Mouse (Mus musculus): ENCODE measurements around the gene Gm17349. TPM values are rescaled to one million over a fixed set of nuclear protein-coding genes. Genes with fewer than 3 reads are reported as not detected.

Gm17349 gene
- polyA plus RNA-seq, 1 experiment from 2014 or later, result not detected

- Histone ChIP-seq H3K9ac (no peak overlapping the region), H3K27ac (no peak overlapping the region), H3K36me3 (no peaks in the 10 kb centered on the region), H3K4me3 (no peak overlapping the region), H3K4me2 (no peak overlapping the region), H3K27me3 (peaks cover 20% of the 10 kb centered on the region), H3K9me3 (replicated peaks) (no peaks in the 10 kb centered on the region), H3K4me1 (replicated peaks) (peaks cover 35% of the 10 kb centered on the region)
- WGBS, result 31% methylated on average over 20 of the region's 20 CpGs
- ATAC-seq (replicated peaks; ENCODE audit: insufficient number of reproducible peaks, insufficient read depth, low FRiP score, low read depth), result no peak
These were observed 6.7 kb downstream of the Gm17349 start for GRCm38 (mm10) chr15:99698533-99699085.

DNA sequence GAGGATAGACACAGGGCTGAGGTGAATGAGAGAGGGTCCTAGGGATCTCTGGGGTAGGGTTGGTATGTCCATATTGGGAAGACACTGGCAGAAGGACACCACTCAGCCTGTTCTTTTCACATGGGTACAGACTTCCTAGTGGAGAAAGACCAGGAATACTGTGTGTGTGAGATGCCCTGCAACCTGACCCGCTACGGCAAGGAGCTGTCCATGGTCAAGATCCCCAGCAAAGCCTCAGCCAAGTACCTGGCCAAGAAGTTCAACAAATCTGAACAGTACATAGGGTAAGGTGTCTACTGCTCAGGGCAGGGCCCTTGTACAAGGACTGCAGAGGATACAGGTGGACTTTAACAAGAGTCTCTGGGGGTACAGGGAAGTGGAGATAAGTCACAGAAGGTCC, 8.0 kb downstream of the Gm17349 start:
- Histone ChIP-seq H3K27me3 (peaks cover 24% of the 10 kb centered on the region), H3K36me3 (no peaks in the 10 kb centered on the region), H3K27ac (no peak overlapping the region), H3K9me3 (replicated peaks) (no peaks in the 10 kb centered on the region), H3K9ac (no peak overlapping the region), H3K4me2 (no peak overlapping the region), H3K4me1 (replicated peaks) (peaks cover 24% of the 10 kb centered on the region), H3K4me3 (no peak overlapping the region)
- no peak for ATAC-seq (replicated peaks; ENCODE audit: insufficient number of reproducible peaks, insufficient read depth, low FRiP score, low read depth)
- WGBS, result 18% methylated on average over 2 of the region's 2 CpGs

DNA sequence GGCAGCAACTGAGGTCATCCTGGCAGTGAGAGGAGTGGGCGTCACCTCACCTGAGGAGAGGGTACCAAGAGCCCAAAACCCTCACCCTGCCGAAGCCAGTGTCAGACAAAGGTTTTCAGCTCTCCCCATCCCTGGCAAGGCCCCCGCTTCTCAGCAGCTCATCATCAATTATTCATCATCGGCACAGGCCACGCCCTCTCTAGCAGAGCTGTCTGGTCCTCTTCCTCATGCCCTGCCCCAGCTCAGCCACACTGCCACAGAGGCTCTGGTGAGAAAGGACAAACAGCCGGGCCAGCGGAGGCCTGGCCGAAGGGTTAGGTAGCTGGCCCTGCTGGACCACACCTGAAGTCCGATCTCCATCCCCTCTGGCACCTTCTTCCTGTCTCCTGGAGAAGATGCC, 13.3 kb downstream of the Gm17349 start:
- Histone ChIP-seq H3K4me3 (no peak overlapping the region), H3K36me3 (no peaks in the 10 kb centered on the region), H3K27ac (no peak overlapping the region), H3K4me2 (no peak overlapping the region), H3K9me3 (replicated peaks) (no peaks in the 10 kb centered on the region), H3K27me3 (peaks cover 24% of the 10 kb centered on the region), H3K4me1 (replicated peaks) (peaks cover 8% of the 10 kb centered on the region; the same call in 1 of the 2 replicates), H3K9ac (no peak overlapping the region)
- ATAC-seq (replicated peaks; ENCODE audit: insufficient number of reproducible peaks, insufficient read depth, low FRiP score, low read depth), result no peak
- WGBS, result 55% methylated on average over 9 of the region's 9 CpGs

- Histone ChIP-seq H3K4me2 (no peak overlapping the region), H3K9me3 (replicated peaks) (no peaks in the 10 kb centered on the region), H3K9ac (no peak overlapping the region), H3K4me1 (replicated peaks) (peaks cover 8% of the 10 kb centered on the region; the same call in 1 of the 2 replicates), H3K27me3 (peaks cover 21% of the 10 kb centered on the region), H3K36me3 (no peaks in the 10 kb centered on the region), H3K4me3 (no peak overlapping the region), H3K27ac (no peak overlapping the region)
- ATAC-seq (replicated peaks; ENCODE audit: insufficient number of reproducible peaks, insufficient read depth, low FRiP score, low read depth), result no peak
- 27% methylated on average over 4 of the region's 4 CpGs for WGBS
These were observed 14.4 kb downstream of the Gm17349 start for GRCm38 (mm10) chr15:99690924-99691323.

- 0 out of 2 replicates have a peak, but pooled peaks have one; percentile 22 for ATAC-seq (replicated peaks; ENCODE audit: insufficient number of reproducible peaks, insufficient read depth, low FRiP score, low read depth)
- no peaks in the 10 kb centered on the region for H3K9me3 ChIP-seq (replicated peaks)
- no peak overlapping the region for H3K4me2 ChIP-seq
- H3K4me1 ChIP-seq (replicated peaks), result 0 out of 2 replicates have a peak, but pooled peaks cover 3% of the 10 kb centered on the region
- H3K27ac ChIP-seq, result no peak overlapping the region
- no peak overlapping the region for H3K9ac ChIP-seq
- peaks cover 26% of the 10 kb centered on the region for H3K27me3 ChIP-seq
- WGBS, result 8% methylated on average over 4 of the region's 4 CpGs
- H3K36me3 ChIP-seq, result no peaks in the 10 kb centered on the region
- no peak overlapping the region for H3K4me3 ChIP-seq
These were observed 16.6 kb downstream of the Gm17349 start for GRCm38 (mm10) chr15:99688712-99689111.

DNA sequence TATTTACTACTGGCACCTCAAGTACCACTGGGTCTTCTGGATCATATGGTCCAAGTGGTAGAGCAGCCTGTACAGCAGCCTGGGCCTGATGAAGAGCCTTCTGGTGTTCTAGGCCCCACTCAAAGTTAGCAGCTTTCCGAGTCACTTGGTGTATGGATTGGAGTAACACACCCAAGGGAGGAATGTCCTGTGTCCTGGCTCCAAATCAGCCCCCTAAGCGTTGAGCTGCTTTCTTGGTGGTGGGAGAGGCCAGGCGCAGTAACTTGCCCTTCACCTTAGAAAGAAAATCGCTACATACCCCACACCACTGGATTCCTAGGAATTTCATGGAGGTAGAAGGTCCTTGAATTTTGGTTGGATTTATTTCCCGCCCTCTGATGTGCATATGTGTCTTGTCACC, 21.1 kb downstream of the Gm17349 start:
- 92% methylated on average over 5 of the region's 5 CpGs for WGBS
- Histone ChIP-seq H3K4me1 (replicated peaks) (no peaks in the 10 kb centered on the region), H3K27ac (no peak overlapping the region), H3K36me3 (no peaks in the 10 kb centered on the region), H3K4me3 (no peak overlapping the region), H3K27me3 (peaks cover 14% of the 10 kb centered on the region), H3K4me2 (no peak overlapping the region), H3K9me3 (replicated peaks) (no peaks in the 10 kb centered on the region), H3K9ac (no peak overlapping the region)
- no peak for ATAC-seq (replicated peaks; ENCODE audit: insufficient number of reproducible peaks, insufficient read depth, low FRiP score, low read depth)

GRCm38 (mm10) chr15:99682880-99683279, 22.4 kb downstream of the Gm17349 start:
- no peak for ATAC-seq (replicated peaks; ENCODE audit: insufficient number of reproducible peaks, insufficient read depth, low FRiP score, low read depth)
- 0 out of 2 replicates have a peak, but pooled peaks cover 3% of the 10 kb centered on the region for H3K4me1 ChIP-seq (replicated peaks)
- peaks cover 22% of the 10 kb centered on the region for H3K27me3 ChIP-seq
- H3K9ac ChIP-seq, result no peak overlapping the region
- H3K4me2 ChIP-seq, result no peak overlapping the region
- H3K4me3 ChIP-seq, result no peak overlapping the region
- H3K36me3 ChIP-seq, result no peaks in the 10 kb centered on the region
- WGBS, result 91% methylated on average over 7 of the region's 7 CpGs
- H3K27ac ChIP-seq, result no peak overlapping the region
- H3K9me3 ChIP-seq (replicated peaks), result no peaks in the 10 kb centered on the region

DNA sequence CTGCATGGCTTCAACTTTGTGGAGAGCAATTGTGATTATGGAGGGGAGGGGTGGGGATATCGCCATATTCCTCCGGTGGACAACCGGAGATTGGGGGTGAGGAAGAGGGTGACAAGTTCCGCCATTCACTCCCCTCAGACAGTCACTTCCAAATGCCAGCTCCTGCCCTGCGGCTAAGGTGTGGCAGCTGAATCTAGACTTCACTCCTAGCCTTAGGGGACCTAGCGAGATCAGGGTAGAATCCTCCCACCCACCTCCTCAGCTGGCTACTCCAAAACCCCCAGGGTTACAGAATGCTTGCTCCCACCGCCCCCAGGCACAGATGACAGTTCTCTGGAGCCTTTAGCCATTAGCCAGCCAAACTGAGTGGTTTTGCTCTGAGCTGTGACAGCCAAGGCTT, 26.3 kb downstream of the Gm17349 start:
- WGBS, result 62% methylated on average over 7 of the region's 7 CpGs

GRCm38 (mm10) chr15:99678063-99678800, 27.1 kb downstream of the Gm17349 start:
- Histone ChIP-seq H3K27ac (no peak overlapping the region), H3K9me3 (replicated peaks) (no peaks in the 10 kb centered on the region), H3K4me3 (no peak overlapping the region), H3K27me3 (peaks cover 42% of the 10 kb centered on the region), H3K9ac (no peak overlapping the region), H3K4me2 (no peak overlapping the region), H3K36me3 (no peaks in the 10 kb centered on the region), H3K4me1 (replicated peaks) (0 out of 2 replicates have a peak, but pooled peaks cover 3% of the 10 kb centered on the region)
- no peak for ATAC-seq (replicated peaks; ENCODE audit: insufficient number of reproducible peaks, insufficient read depth, low FRiP score, low read depth)
- 19% methylated on average over 13 of the region's 13 CpGs for WGBS

More for the DNA sequence above, 26.3 kb downstream of the Gm17349 start:
- peaks cover 34% of the 10 kb centered on the region for H3K27me3 ChIP-seq
- 0 out of 2 replicates have a peak, but pooled peaks cover 3% of the 10 kb centered on the region for H3K4me1 ChIP-seq (replicated peaks)
- H3K9me3 ChIP-seq (replicated peaks), result no peaks in the 10 kb centered on the region
- no peak overlapping the region for H3K4me2 ChIP-seq
- no peak overlapping the region for H3K27ac ChIP-seq
- no peak for ATAC-seq (replicated peaks; ENCODE audit: insufficient number of reproducible peaks, insufficient read depth, low FRiP score, low read depth)
- no peaks in the 10 kb centered on the region for H3K36me3 ChIP-seq
- H3K9ac ChIP-seq, result no peak overlapping the region
- H3K4me3 ChIP-seq, result no peak overlapping the region

- WGBS, result 42% methylated on average over 8 of the region's 8 CpGs
- ATAC-seq (replicated peaks; ENCODE audit: insufficient number of reproducible peaks, insufficient read depth, low FRiP score, low read depth), result no peak
These were observed 28.2 kb downstream of the Gm17349 start for GRCm38 (mm10) chr15:99677089-99677488.

GRCm38 (mm10) chr15:99674866-99675265, 30.4 kb downstream of the Gm17349 start:
- Histone ChIP-seq H3K4me2 (no peak overlapping the region), H3K4me3 (no peak overlapping the region), H3K9ac (no peak overlapping the region), H3K4me1 (replicated peaks) (peaks cover 13% of the 10 kb centered on the region), H3K27ac (no peak overlapping the region), H3K9me3 (replicated peaks) (no peaks in the 10 kb centered on the region), H3K36me3 (no peaks in the 10 kb centered on the region), H3K27me3 (peaks cover 74% of the 10 kb centered on the region)
- 76% methylated on average over 3 of the region's 3 CpGs for WGBS
- ATAC-seq (replicated peaks; ENCODE audit: insufficient number of reproducible peaks, insufficient read depth, low FRiP score, low read depth), result no peak

More at GRCm38 (mm10) chr15:99677089-99677488, 28.2 kb downstream of the Gm17349 start:
- no peak overlapping the region for H3K4me2 ChIP-seq
- H3K4me3 ChIP-seq, result no peak overlapping the region
- no peak overlapping the region for H3K9ac ChIP-seq
- H3K27me3 ChIP-seq, result peaks cover 53% of the 10 kb centered on the region
- H3K27ac ChIP-seq, result no peak overlapping the region
- H3K9me3 ChIP-seq (replicated peaks), result no peaks in the 10 kb centered on the region
- H3K4me1 ChIP-seq (replicated peaks), result 0 out of 2 replicates have a peak, but pooled peaks cover 3% of the 10 kb centered on the region
- H3K36me3 ChIP-seq, result no peaks in the 10 kb centered on the region
